Mouse (Mus musculus): ENCODE results near the gene Optc.

The Optc gene

GRCm38 (mm10) chr1:133907949-133908658, at the start of gene Optc:
TSS of gene Optc (minus strand) at chr1:133907999.
- DNase-seq: no peak

- DNase-seq: no peak
Measured at GRCm38 (mm10) chr1:133954009-133954408, 46.2 kb upstream of the Optc start.

GRCm38 (mm10) chr1:133953261-133953742, 45.5 kb upstream of the Optc start:
- DNase-seq: no peak

GRCm38 (mm10) chr1:133951598-133951997, 43.8 kb upstream of the Optc start:
- no peak for DNase-seq

- no peak for DNase-seq
Measured at GRCm38 (mm10) chr1:133950061-133950782, 42.4 kb upstream of the Optc start.

- DNase-seq: no peak
Measured at GRCm38 (mm10) chr1:133945106-133945505, 37.3 kb upstream of the Optc start.

- DNase-seq: no peak
Measured at GRCm38 (mm10) chr1:133941904-133942303, 34.1 kb upstream of the Optc start.

- DNase-seq: no peak
Measured at GRCm38 (mm10) chr1:133941158-133941860, 33.5 kb upstream of the Optc start.

DNA sequence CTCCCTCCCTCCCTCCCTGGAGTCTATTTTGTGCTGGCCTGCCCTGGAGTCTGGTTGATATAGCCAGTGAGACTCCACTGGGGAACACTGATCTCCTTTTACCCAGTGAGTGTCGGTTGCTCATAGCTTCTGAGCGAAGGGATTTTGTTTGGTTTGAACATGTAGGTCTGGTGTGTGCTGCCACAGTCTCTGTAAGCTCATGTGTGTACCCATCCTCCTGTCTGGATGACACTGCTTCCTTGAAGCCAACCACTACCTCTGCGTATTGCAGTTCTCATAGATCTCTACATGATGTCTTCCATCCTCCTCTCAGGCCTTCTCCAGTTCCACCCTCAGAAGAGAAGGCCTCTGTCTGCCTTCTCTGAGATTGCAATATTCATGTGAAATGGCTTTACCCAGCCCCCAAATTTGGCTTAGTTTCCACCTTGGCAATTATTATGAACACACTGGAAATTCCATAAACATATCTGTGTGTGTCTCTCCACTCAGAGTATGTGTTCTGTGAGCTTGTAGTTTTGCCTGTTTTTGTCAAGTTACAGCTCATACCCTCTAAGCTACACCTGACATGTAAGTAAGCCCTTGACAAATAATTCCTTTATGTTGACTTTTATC, 32.8 kb upstream of the Optc start:
- DNase-seq: no peak

DNA sequence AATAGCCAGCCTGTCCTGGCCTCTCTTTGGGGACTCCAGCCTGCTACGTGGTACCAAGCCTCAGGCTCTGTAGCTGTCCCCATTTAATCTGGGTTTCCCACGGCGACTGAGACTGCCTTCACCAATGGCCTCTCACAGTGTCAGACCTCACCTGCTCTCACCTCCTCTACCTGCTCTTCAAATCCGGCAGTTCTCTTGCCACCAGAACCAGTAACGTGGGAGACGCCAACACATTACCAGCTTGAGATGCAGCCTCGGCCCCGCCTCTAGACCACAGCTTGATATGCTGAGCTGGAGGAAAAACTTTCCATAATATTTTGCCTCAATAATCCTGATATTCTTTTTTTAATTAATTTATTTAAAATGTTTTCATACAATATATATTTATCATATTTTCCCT, 31.9 kb upstream of the Optc start:
- no peak for DNase-seq

DNA sequence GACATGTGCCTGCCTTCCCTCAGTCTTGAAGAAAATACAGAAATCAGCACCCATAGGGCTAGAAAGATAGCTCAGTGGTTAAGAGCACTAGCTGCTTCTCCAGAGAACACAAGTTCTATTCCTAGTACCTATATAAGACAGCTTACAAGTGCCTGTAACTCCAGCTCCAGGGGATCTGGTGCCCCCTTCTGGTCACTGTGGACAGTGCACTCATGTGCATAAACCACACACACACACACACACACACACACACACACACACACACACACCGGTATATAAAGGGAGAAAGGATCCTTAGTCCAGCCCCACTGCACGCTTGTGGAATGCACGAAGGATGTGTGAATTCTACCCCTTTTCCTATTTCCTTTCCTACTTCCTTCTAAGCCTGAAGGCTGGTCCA, 28.4 kb upstream of the Optc start:
- no peak for DNase-seq

DNA sequence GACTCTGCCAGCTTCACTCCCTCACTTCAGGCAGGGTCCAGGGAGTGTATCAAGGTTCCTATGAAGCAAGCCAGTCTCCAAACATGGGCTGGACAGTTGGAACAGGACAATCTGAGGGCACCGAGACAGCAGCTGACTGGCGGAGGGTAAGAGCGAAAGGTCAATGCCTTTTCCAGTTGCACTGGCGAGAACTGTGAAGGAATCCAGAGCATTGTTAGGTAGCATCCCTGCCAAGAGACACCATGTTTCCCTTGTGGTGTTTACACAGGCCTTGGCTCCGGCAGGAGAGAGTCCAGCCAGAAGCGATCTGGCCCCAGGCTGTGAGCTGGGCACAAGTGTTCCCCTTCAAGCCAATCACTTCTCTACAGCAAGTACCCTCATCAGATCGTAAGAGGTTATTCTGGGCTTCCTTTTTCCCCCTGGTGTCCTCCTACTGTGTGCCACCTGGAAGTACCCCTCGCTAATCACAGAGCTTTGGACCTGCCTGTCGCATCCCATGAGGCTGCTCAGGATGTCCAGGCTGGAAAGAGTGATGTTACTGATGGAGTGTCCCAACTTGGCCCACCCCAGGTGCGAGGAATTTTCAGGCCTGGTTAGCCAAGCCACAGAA, 26.7 kb upstream of the Optc start:
- DNase-seq: no peak

- no peak for DNase-seq
Measured at GRCm38 (mm10) chr1:133933301-133934195, 25.7 kb upstream of the Optc start.

DNA sequence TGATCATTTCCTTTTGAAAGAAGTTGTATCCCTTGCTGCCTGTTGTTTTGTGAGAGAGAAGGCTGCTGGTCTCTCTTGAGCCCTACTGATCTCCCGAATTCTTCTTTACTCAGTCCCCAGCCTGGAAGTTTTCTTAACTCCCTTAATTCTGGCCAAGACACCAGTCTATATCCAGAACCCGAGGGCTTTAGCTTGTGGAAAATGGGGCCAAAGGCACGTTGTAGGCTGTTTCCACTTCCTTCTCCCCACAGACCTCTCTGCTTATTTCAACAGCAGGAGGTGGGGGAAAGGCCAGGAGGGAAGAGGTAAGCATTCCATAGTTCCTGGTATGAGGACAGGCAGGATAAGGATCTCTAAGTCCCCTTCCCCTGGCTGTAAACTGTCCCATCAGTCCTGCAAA, 22.2 kb upstream of the Optc start:
- no peak for DNase-seq

GRCm38 (mm10) chr1:133925223-133925622, 17.4 kb upstream of the Optc start:
- no peak for DNase-seq

- no peak for DNase-seq
Measured at GRCm38 (mm10) chr1:133924141-133924875, 16.5 kb upstream of the Optc start.

DNA sequence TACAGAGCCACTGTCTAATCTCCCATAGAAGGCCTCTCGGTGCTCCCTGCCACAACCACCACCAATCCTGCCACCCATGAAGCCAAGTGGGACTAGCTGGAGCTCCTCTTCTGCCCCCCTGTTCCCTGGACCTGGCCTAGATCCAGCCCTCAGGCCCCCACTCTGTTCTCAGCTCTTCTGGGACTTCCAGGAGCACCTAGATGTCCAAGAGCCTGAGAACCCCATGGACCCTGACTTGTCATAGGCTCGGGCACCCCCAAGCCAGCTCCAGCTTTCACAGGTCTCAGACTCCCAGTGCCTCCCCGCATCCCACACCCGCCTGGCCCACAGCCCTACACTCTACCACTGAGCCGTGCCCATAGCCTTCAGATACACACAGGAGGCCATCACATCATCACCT, 15.3 kb upstream of the Optc start:
- no peak for DNase-seq

- peak; percentile 42 for DNase-seq
Measured at GRCm38 (mm10) chr1:133921304-133921751, 13.5 kb upstream of the Optc start, which contains the start of gene Prelp. TSS of gene Prelp (minus strand) at chr1:133921414.

- DNase-seq: no peak
Measured at GRCm38 (mm10) chr1:133920876-133921275, 13.1 kb upstream of the Optc start.

- no peak for DNase-seq
Measured at GRCm38 (mm10) chr1:133920401-133920800, 12.6 kb upstream of the Optc start.

DNA sequence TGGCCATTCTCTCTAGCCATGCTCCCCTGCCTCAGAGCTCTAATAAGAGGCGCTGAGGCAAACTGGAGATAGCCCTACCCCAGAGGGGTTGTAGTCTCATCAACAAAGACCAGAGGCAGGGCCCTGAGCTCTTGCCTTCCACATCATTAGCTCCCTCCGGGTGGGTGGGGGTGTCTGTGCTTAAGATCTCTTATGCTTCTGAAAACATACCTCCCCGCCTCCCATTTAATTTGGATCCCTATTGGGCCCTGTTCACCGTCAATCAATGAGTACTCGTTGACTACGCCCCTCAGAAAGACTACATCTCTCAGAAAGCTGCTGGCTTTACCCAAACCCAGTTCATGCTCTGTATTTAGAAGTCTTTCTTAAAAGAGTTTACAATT, 10.3 kb upstream of the Optc start:
- no peak for DNase-seq

Measured in kidney, adult 18-20 months (tissue).